Mouse (Mus musculus) embryo, embryonic 11 days (tissue): ENCODE measurements around the gene Colec11.
A peak's percentile ranks its signal among the peaks of the same experiment; 100 is the strongest.

Source experiments
- DNase-seq: peaks from one replicate; pipeline ENCODE4 v3.0.0-alpha.2; 2015

The Colec11 gene

DNA sequence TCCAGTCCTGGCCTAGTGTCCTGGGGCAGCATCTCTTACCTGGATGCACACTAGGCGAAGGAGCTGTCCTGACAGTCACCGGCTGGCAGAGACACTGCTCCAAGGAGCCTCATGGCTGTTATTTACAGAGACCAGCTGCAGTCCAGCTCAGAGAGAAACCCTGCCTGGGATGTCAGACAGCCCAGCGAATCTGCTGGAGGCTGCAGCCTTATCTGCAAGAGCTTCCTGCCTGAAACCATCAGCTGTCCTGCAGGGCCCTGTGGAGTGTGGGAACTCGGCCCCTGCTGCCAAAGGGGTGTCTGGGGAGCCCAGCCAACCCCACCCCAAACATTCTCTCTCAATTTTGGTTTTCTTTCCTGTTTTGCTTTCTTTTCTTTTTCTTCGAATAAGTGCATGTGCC, at the start of gene Colec11:
Gene Colec11 (minus strand): TSS at position 183 of the 400 bp plus-strand sequence.
- no peak for DNase-seq

DNA sequence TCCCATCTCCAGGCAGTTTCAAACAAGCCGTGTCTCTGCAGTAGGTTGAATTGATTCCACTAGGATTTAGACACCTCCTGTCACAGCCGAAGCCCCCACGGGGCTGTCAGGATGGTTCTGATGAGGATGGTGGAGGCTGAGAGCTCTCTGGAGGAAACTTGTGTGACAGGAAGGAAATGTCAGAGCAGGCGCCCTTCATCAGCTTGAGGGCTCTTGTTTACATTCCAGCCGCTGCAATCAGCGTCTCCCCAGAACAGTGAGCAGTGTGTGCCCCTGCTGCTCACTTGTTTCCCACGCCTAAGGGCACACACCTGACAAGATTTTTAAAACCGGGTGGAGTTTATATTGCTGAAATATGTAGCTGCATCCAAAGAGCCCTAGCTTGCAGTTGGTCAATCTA, 44.1 kb upstream of the Colec11 start:
- DNase-seq, result no peak

DNA sequence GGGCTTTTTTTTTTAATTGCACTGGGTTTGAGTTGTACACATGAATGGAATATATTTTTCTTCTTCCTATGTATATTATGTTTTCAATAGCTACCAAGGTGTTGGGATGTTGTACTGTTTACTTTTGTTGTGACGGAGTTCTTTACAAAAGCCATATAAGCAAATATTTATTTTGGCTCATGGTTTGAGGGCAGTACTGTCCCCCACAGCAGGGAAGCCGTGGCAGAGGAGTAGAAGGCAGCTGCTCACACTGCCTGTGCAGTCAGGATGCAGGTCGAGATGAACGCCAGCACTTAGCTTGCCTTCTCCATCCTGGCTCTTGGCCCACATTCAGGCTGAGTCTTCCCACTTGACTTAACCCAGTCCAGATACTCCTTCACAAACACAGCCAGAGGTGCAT, 43.6 kb upstream of the Colec11 start:
- DNase-seq, result no peak

DNA sequence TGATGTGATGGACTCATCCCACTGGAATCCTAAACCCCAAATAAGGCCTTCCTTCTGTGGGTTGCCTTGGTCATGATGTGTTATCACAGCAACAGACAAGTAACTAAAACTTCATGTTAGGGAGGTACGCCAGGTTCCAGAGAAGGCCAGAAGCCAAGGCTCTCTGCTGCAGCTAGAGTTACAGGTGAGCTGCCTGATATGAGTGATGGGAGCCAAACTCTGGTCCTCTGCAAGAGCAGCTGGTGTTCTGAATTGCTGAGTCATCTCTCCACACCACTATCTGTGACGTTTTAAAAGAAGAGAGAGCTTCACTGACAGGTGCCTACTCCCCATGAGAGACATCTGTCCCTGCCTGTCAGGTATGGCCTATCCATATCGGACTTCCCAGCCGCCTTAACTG, 39.5 kb upstream of the Colec11 start:
- no peak for DNase-seq

DNA sequence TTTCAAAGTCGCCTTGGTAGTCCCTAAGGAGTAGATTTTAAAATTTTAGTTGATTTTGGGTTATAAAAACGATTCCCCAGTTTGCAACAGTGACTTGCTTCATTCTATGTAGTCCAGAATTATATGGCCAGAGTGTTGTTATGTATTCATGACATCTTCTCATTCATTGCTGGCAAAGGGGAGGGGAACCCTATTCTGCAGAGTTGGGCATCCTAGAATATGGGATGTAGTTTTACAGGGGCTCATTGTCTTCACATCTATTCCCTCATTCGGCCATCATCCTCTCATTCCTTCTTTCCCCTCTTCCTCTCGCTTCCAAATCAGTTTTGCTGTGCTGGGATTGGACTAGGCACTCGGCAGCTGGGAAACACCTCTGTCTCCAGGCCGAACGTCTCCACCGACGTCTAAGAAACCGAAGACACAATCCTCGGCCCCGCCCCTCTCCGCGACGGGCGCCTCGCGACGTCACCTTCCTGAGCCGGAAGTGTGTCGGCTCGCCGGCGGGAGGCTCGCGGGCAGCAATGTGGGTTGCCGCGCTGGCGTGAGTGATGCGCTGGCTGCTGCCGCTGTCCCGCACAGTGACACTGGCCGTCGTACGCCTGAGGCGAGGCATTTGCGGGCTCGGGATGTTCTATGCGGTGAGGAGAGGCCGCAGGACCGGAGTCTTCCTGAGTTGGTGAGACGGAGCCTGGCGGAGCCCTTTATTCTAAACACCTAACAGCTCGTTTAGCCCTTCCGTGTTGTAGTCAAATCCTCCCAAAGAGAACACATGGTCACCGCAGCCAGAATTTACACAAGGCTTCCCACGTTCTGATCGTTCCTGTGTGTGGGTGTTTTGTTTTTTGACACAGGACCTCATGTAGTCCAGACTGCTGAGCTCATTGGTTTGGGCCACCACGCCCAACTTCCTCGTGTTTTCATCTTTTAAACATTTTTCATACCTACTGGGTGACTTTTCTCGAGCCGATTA, 26.2 kb upstream of the Colec11 start, which contains the start of gene Rnaseh1:
Gene Rnaseh1 (plus strand): TSS at position 462 of the 970 bp plus-strand sequence.
- peak; percentile 96 for DNase-seq

DNA sequence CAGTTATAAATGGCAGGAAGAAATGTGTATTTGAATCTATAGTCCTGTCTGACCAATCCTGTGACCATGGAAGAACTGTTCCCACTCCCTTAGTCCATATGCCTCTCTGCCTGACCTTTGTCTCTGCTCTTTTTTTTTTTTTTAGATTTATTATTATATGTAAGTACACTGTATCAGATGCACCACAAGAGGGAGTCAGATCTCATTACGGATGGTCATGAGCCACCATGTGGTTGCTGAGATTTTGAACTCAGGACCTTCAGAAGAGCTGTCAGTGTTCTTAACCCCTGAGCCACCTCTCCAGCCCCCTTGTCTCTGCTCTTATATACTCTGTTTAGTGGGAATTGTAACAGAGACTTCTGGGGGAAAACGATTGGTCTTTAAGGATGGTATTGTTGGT, 15.6 kb upstream of the Colec11 start:
- no peak for DNase-seq

DNA sequence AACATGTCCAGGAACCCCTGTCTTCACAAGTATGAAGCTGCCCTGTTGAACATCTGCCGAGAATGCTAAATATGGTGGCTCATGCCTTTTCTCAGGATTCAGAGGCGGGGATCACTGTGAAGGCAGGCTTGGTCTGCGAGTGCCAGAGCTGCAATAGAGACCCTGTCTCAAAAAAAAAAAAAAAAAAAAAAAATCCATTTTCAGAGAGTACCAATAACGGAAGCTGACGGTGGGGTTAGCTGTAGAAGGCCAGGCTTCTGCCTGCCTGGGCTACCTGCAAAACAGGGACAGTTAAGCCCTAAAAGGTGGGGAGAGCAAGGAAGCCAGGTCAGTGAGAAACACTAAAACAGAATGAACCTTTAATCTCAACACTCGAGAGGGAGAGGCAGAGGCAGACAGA, 13.4 kb upstream of the Colec11 start:
- DNase-seq, result no peak

DNA sequence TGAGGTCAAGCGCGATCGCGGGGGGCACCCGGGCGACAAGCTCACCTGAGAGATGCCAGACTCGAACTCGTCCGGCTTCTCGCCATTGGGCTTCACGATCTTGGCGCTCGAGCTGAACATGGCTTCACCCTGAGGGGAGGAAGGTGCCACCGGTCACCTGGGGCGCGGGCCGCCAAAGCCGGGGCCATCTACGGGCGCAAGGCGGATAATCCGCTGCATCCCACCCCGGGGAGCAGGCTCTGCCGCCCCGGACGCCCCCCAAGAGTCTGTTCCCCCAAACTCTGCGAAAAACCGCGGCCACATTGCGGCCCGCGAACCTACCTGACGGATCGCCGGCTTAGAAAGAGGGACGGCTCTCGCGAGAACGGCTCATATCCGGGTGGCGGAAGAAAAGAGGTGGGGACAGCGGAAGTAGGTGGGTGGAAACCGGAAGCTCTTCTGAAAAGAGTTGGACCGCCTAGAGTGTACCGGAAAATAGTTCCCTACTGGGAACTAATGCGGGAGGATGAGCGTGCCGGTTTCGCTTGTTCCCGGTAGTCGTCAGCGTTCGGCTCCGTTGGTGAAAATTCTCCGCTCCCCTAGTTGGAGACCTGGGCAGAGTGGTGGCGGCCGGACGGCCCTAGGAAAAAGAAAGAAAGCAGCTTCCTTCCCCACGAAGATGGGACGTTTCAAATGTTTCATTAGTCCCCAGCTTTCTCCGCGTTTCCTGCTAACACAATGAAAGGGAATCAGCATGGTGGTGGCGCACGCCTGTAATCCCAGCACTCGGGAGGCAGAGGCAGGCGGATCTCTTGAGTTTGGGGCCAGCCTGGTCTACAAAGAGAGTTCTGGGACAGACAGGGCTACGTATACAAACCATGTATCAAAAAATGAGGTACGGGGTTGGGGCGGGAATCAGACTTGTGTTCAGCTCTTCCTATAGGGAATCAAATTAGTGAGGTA, 12.6 kb upstream of the Colec11 start, which contains the start of gene Rps7:
Gene Rps7 (minus strand): TSS at position 419 of the 942 bp plus-strand sequence.
- DNase-seq, result peak; percentile 92

DNA sequence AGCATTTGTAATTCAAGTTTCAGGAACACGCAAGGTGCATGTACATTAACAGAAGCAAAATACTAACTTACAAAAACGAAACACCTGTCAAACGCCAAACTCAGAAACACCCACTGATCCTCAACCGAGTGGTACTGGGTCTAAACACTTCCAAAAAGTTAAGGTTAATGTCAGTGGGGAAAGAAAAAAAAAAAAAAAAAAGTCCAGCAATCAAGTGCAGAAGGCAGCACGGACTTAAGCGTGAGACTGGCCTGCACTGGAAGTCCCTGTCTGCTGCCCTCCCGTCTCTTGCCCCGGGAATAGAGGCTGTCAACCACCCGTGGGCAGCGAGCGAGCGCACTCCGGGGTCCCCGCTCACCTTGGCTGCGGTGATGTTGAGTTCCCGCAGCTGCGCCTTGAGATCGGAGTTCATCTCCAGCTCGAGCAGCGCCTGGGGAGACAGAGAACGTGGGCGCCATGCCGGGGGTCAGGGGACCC, 11.9 kb upstream of the Colec11 start:
- no peak for DNase-seq

DNA sequence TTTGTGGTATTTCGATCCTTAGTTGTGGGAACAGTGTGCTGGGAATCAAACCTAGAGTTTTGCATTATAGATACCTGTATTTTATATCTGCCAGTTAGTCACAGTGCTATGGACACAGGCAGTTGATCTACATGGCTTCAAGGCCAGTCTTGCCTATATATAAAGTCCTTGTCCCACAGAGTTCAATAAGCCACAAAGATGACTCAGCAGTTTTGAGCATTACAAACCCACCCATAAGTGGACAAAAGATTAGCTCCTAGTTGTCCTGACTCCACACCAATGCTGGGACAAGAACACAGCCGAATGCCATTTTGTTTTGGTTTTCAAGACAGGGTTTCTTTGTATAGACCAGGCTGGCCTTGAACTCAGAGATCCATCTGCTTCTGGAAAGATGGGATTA, 5.3 kb upstream of the Colec11 start:
- no peak for DNase-seq

DNA sequence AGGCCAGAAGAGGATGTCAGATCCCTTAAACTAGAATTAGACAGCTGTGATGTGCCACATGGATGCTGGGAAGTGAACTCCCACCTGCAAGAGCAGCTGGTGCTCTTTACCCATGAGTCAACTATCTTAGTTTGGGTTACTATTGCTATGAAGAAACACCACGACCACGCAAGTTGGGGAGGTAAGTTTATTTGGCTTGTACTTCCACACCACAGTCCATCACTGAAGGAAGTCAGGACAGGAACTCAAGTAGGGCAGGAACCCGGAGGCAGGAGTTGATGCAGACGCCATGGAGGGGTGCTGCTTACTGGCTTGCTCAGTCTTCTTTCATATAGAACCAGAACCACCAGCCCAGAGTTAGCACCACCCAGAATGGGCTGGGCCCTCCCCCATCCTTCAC, 3.9 kb upstream of the Colec11 start:
- DNase-seq, result no peak

DNA sequence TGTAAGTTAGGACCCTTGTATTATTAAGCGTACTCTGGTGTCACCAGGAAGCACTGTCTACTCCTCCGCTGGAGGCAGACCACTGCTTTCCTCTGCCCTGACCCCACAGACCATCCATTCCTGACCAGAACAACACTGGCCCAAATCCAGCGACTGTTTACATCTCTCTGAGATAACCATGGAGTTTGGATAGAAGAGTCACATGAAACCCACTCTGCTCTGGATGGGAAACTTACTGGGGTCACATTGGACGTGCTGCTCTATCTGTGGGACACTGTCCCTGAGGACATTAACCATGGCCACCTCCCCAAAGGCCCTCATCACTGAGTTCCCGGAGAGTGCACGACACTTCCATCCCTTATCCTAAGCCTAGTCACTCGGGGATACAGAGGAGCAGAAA, 2.2 kb upstream of the Colec11 start:
- no peak for DNase-seq

DNA sequence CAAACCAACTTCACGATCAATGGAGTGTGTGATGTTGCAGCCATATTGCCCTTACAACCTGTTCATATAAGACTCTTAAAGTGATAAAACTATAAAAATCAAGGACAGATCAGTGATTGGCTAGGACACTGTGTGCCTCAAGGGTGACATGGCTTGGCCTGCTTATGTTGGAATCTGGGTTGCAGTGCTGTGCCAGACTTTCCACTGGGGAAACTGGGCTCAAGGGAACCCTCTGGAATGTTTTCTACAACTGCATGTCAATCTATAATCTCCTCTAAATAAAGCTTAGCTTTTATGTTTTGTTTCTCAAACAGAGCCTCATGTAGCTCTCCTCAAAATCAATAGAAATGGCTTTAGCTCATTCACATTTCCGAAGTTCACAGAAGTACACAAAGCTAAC, 1.1 kb upstream of the Colec11 start:
- no peak for DNase-seq

DNA sequence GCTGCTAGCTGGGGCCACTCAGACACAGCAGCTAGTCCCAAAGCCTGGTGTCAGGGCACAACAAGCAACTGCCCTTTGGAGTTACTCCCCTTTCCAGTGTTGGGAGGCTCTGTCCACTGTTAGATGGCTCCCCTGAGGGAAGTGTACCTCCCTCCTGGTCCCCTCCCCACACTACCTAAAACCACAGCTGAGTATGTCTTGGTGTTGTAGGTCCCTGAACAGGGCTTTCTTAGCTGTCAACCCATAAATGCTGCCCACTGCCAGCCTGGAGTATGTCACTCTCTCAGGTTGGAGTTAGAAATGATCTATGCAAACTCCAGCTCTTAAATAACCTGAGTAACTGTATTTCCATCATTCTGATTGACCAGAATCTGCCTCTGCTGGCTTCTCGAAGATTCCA, 536 bp downstream of the Colec11 start:
- DNase-seq, result no peak

DNA sequence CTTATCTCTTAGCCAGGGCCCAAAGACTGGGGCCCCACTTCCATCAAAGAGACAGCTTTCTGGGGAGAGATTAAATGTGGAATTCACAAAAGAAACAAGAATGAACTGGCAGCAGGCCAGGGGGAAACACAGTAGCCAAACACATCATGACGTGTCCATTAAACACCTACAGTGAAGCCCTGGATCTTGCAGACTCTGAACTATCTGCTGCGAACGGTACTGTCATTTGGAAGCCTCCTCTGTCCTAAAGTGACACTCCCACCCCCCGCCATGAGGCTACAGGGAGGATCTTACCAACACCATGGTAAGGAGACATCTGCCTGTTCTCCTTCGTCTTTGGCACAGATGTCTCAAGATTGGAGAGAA, 1.0 kb downstream of the Colec11 start:
- no peak for DNase-seq

DNA sequence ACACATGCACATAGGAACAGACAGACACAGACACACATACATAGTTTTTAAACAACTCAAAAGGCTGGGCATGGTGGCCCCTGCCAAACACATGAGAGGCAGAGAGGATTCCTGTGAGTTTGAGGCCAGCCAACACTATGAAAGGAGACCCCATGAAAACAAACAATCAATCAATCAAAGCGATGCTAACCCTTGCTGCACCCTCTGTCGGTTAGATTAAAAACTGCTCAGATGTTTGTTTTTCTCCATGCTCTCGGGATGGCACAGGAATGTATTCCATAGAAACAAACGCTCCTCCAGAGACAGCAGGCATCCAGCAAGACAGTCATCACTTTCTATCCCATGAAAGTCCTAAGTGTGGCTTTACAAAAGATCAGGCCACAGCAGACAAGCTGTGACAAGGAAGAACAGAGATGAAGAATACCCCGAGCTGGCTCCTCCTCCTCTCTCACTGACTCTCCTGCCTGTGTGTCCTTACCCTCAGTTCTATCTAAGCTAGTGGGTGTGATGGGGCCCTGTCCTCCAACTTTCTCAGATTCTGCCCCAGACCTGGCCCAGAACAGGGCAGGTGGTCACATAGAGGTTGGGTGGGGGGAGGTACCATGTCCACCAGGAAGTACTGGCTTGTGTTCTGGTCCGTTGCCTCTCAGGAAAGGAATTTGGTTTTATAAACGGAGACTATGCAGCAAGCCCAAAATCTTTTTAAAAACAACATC, 1.6 kb downstream of the Colec11 start:
- peak; percentile 27 for DNase-seq

DNA sequence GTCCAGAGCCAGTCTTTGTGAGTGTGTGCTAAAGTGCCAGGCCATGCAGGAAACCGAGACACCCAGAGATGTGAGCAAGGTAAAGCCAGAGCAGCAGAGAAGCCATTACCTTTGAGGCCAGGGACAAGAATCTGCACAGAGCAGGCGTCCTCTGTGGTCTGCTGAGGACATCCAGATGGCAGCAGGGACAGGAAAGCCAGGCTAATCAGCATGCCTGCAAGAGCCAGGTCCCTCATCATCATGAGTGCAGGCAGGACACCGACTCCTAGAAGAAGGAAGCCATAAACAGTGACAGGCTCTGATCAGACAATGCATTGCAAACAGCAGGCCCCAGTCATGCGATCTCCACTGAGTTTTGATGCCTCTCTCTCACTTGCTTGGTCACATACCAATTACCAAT, 5.9 kb downstream of the Colec11 start:
- no peak for DNase-seq

DNA sequence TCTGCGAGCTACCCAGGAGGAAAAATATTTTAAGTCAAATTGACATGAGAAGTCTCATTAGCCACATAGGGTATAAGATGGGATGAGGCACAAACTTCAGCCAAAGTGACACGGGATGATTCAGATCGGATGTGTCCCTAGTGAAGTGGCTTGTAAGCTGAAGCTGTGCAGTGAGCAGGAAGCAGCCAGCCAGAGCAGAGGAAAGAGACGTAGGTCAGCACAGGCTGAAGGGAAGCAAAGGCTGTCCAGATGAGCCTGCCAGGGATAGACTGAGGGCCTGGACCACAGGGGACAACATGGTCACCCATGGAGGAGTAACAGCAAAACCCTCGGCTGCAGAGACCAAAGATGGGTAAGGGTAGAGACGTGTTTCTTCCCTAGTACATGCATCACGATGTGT, 8.8 kb downstream of the Colec11 start:
- DNase-seq, result no peak

DNA sequence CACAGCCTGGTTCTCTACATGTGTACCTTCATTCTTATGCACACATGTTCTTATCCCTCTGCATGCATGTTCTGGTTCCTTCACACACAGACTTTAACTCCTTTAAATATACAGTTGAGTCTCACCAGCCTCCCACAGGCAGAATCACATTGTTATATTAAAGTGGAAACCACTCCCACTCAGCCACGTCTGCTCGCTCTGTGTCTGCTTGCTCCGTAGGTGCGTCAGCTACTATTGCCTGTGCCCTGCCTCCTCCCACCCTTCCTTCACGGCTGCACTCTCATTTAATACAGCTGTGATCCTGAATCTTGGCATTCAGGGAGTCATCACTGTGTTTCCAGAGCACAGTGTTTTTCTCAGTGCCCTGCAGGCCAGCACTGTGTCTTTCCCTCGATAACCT, 10.8 kb downstream of the Colec11 start:
- no peak for DNase-seq

DNA sequence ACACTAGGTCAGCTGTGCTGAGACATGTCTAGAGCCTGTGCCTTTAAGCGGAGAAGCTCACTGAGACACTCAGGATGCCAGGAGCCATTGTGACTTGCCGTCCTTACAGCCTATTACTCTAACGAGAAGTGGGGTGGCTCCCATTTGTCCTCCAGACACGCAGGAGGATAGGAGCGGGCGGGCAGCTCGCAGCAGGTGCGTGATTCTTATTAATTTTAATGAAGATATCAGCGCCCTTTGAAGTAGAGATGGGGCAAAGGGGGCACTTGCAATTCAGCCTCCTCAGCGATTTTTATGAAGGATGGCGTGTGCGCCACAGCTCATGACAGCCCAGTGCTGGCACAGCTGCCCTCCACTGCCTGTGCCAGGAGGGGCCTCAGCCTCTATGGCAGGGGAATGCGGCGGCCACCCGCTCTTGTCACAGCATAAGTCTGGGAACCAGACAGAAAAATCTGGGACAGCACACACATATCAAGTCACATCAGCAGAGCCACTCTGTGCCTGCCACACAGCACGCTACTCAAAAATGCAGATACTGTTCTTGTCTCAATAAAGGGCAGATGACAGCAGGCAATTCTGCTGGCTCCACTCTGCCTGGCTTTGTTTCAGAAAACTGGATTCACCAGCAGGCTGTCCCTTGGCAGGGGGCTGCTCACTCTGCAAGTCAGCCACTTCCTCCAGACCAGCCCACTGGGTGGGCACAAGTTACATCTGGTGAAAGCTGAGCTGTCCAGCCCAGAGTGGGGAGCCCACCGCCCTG, 15.5 kb downstream of the Colec11 start:
- DNase-seq, result no peak

DNA sequence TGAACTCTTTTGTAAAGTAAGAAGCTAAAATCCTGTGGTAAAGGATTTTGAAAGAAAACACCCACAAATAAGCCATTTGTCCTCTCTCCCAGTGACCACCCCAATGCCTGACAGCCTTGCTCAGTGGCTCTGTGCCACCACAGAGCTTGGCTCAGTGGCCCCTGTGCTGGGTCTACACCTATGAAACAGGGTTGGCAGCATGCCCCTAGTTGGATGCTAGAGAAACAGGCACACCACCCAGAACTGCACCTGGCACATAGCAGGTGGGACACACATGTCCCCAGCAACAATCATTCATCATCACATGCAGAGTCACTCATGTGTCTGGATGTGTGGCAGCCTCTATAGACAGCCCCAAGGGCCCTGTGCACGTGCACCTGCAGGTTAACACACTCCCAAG, 19.7 kb downstream of the Colec11 start:
- DNase-seq, result no peak

DNA sequence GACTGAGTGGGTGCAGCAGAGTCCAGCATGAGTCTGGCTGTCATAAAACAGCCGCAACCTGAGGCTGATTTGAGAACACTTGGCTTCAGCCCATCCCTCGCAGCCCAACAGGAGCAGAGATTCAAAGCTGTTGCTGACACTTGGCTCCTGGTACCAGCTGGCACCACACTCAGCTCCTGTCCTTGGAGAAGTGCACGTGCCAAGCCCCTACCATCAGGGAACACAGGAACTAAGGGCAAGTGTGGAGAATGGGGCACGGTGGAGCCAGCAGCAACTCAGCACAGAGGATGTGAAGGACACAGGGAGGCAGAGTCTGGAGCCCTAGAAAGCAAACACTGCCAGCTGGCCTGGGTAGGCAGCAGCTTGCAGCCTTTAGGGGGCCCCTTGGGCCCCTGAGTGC, 20.9 kb downstream of the Colec11 start:
- no peak for DNase-seq
